Mouse (Mus musculus) CD4-positive, CD25-positive, alpha-beta regulatory T cell, adult 4 months (primary cell): ENCODE results near the gene Hspa14. TPM values are rescaled to one million over a fixed set of nuclear protein-coding genes. Genes with fewer than 3 reads are reported as not detected.

Experiments used
- ATAC-seq: one replicate; pipeline ENCODE4 v1.8.0; 2017
- polyA plus RNA-seq, 2 experiments: library from polyadenylated mRNA; unstranded; fragments of 100-300 nt; shearing (Covaris generic); gene quantifications; one replicate each; pipeline ENCODE4 v1.2.1; 2017

Hspa14 gene
- 100 to 1,000 TPM; 108 to 136 TPM for polyA plus RNA-seq

GRCm38 (mm10) chr2:3512552-3513454 is at the start of gene Hspa14, which contains the start of the genes Gm45902 and Cdnf:
TSS of gene Hspa14 (minus strand) at chr2:3512814.
TSS of gene Gm45902 (minus strand) at chr2:3512790.
TSS of gene Cdnf (plus strand) at chr2:3513030.
- ATAC-seq = peak; percentile 94

- peak; percentile 93 for ATAC-seq
These were observed 34.0 kb upstream of the Hspa14 start for GRCm38 (mm10) chr2:3546588-3546987.

DNA sequence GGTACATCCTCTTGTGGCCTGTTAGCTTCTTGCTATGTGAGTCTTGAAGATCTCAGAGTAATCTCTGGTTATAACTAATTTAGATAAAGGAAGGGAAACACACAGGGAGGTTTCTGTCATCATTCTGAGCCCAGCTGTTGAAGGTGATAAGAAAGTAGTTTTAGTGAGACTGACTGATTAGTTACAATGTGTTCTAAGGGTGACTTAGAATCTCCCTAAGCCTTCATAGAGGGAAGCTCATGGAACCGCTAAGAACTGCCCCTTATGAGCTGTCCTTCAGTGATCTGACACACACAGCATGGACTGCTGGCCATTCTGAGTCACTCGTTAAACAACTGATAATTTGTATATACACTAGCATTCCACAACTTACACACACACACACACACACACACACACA is 33.4 kb upstream of the Hspa14 start:
- no peak for ATAC-seq

GRCm38 (mm10) chr2:3541307-3542079 is 28.9 kb upstream of the Hspa14 start:
- no peak for ATAC-seq

GRCm38 (mm10) chr2:3526288-3526687 is 13.7 kb upstream of the Hspa14 start:
- no peak for ATAC-seq

GRCm38 (mm10) chr2:3522558-3522957 is 9.9 kb upstream of the Hspa14 start:
- no peak for ATAC-seq

DNA sequence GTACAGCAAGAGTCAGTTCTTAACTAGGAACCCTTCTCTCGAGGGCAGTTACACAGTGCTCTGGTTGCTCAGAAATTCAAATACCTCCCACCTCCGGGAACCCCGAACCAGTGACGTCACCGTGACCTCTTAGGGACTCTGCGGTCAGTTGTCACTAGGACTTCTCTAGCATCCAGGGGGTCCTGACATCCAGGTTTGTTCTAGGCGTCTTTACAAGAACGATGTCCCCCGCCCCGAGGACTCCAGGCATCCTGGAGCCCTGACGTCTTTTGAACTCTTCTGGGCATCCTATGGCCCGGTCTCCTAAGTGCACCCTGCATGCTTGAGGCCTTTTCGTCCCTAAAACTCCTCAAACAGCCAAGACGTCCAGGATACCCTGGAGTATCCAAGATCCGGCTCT is 538 bp downstream of the Hspa14 start:
- ATAC-seq = peak; percentile 1

DNA sequence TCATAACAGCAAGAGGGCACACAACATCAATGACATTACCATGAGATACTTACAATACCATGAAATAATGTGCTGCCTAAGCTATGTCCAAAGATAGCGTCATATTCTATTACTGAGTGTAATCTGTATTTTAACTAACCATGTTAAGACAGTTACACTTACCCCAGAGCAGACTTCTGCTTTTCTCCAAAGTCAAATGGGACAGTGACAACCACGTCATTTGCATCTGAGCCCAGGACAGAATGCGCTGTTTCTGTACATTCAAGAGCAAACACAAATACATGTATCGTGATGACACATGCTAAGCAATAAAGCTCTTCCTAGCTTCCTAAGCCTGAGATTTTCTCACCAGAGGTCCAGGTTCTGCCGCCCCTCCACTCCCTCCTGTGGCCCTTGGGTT is 11.7 kb downstream of the Hspa14 start:
- no peak for ATAC-seq

DNA sequence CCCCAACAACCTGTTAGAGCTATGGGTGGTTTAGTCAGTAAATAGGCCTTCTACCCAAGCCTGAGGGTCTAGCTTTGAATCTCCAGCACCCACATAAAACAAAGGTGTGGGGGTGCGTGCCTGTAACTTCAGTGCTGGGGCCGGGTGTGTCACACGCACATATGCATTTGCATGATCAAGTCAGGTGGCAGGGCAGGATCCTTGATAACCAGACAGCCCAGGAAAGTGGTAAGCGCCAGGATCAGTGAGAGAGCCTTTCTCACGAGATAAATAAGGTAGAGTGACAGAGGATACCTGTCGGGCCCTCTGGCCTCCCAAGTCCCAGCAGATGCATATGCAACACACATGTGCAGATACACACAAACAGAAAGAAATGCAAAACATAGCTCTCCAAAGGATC is 13.1 kb downstream of the Hspa14 start:
- ATAC-seq = no peak

GRCm38 (mm10) chr2:3493833-3494409 is 18.7 kb downstream of the Hspa14 start:
- no peak for ATAC-seq

DNA sequence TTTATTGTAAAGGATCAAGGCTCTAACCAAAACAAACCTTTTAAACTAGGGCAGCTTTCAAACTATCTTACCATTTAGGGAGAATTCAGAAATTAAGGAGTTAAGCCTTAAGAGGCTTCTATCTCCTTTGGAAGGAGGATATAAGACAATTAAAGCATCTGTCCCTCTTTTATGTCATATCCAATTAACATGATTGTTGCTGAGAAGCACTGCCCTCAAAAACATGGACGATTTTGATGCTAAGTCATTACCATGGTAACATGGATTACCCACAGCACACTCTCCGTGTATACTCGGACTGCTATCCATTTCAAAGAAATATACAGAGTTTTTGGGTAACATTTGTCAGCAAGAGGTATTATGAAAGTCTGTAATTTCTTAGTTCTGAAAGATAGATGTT is 22.8 kb downstream of the Hspa14 start:
- no peak for ATAC-seq

- no peak for ATAC-seq
These were observed 32.4 kb downstream of the Hspa14 start for GRCm38 (mm10) chr2:3480239-3480638.

- ATAC-seq = peak; percentile 6
These were observed 36.8 kb downstream of the Hspa14 start for GRCm38 (mm10) chr2:3475746-3476251.

GRCm38 (mm10) chr2:3474861-3475283 is 37.7 kb downstream of the Hspa14 start, which contains the start of gene Suv39h2:
TSS of gene Suv39h2 (minus strand) at chr2:3475031.
- ATAC-seq = peak; percentile 89

- peak; percentile 47 for ATAC-seq
These were observed 38.2 kb downstream of the Hspa14 start for GRCm38 (mm10) chr2:3474361-3474805.

DNA sequence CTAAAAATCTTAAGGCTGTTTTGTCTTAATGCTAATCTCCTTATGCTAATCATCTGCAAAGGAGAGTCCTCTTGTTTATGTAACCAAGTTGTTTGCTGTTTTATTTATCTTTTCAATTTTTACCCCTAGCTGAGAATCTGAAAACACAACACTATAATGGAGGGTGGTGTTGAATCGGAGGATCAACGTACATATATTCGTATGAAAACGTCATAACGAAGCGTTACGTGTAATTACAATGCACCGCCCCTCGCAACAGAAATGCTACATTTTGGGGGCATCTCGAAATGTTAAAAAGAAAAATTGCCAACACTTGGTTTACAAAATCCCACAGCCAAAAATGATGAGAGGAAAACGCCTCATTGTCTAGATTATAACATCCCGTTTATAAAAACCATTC is 38.7 kb downstream of the Hspa14 start:
- ATAC-seq = no peak

- no peak for ATAC-seq
These were observed 56.0 kb downstream of the Hspa14 start for GRCm38 (mm10) chr2:3456590-3456989.

GRCm38 (mm10) chr2:3453096-3453495 is 59.5 kb downstream of the Hspa14 start:
- no peak for ATAC-seq

DNA sequence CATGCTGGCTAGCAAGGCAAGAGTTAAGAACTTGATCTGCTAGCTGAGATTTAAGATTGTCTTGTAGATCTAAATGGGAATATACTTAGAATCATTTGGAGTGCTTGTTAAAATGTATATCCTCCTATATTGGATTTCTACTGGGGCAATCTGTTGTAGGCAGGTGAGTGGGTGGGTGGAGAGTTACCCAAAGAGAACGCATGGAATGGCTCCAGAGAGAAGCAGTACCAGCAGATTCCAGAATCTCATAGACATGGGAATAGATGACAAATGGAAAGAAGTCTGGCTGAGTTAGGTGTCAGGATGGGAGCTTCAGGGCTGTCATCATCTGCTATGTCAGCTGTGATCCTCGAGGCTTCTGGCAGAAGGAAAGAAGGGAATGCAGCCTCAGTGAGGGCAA is 63.2 kb downstream of the Hspa14 start:
- no peak for ATAC-seq

GRCm38 (mm10) chr2:3445984-3446383 is 66.6 kb downstream of the Hspa14 start:
- ATAC-seq = no peak

- no peak for ATAC-seq
These were observed 68.4 kb downstream of the Hspa14 start for GRCm38 (mm10) chr2:3444206-3444605.
